Mouse (Mus musculus) heart, embryonic 16.5 days (tissue): ENCODE measurements around the gene Nck2. TPM values are rescaled to one million over a fixed set of nuclear protein-coding genes. Genes with fewer than 3 reads are reported as not detected.

ENCODE experiments used
- ATAC-seq: fragments of 200-750 bp; cut with Nextera tagmentation; replicated peaks from 2 replicates; pipeline ENCODE4 v1.8.0; 2017; ENCODE audit warnings: moderate number of reproducible peaks; ENCODE audit not compliant: insufficient read depth, low FRiP score; ENCODE audit errors: extremely low read depth
- H3K27ac ChIP-seq: fragments of 300-500 bp; sonication (generic); 2 replicates; pipeline ENCODE4 v1.5.1; 2014; ENCODE audit warnings: mild to moderate bottlenecking, low read length, control low read depth, moderate library complexity
- H3K27me3 ChIP-seq: fragments of 300-500 bp; sonication (generic); 2 replicates; pipeline ENCODE4 v1.6.1; 2014; ENCODE audit warnings: low read length, mixed read lengths; ENCODE audit not compliant: control insufficient read depth, insufficient read depth
- H3K36me3 ChIP-seq: fragments of 300-500 bp; sonication (generic); 2 replicates; pipeline ENCODE4 v1.6.1; 2014; ENCODE audit not compliant: control insufficient read depth, insufficient read depth
- H3K4me1 ChIP-seq: fragments of 300-500 bp; sonication (generic); 2 replicates; pipeline ENCODE4 v1.6.1; 2014; ENCODE audit warnings: low read length, mixed read lengths; ENCODE audit not compliant: control insufficient read depth, insufficient read depth
- H3K4me2 ChIP-seq: fragments of 300-500 bp; sonication (generic); 2 replicates; pipeline ENCODE4 v1.6.1; 2014; ENCODE audit warnings: low read depth, mild to moderate bottlenecking, control low read depth, low read length
- H3K4me3 ChIP-seq: fragments of 300-500 bp; sonication (generic); 2 replicates; pipeline ENCODE4 v1.5.1; 2014; ENCODE audit warnings: mild to moderate bottlenecking, control low read depth, low read length
- H3K9ac ChIP-seq: fragments of 300-500 bp; sonication (generic); 2 replicates; pipeline ENCODE4 v1.6.1; 2014; ENCODE audit warnings: low read length, control low read depth
- H3K9me3 ChIP-seq: fragments of 300-500 bp; sonication (generic); replicated peaks from 2 replicates; pipeline ENCODE4 v1.6.1; 2016; ENCODE audit warnings: low read length; ENCODE audit not compliant: control insufficient read depth
- WGBS: fragments of 180-500 bp; shearing (Covaris S2); extraction: QIAGEN DNeasy Blood & Tissue Kit; methylation state at CpG from one replicate; pipeline ENCODE4 v1.1.7; 2014; 5-methylcytosine and 5-hydroxymethylcytosine counted together
- polyA plus RNA-seq: library from polyadenylated mRNA; unstranded; fragments of >200 nt; fragmentation: Nextera tagmentation; extraction: Ambion mirVana; gene quantifications from 2 replicates; pipeline ENCODE4 v1.2.1, GENCODE M21; 2015

Gene Nck2
- polyA plus RNA-seq, 1 experiment from 2014 or later = 31.2 TPM

DNA sequence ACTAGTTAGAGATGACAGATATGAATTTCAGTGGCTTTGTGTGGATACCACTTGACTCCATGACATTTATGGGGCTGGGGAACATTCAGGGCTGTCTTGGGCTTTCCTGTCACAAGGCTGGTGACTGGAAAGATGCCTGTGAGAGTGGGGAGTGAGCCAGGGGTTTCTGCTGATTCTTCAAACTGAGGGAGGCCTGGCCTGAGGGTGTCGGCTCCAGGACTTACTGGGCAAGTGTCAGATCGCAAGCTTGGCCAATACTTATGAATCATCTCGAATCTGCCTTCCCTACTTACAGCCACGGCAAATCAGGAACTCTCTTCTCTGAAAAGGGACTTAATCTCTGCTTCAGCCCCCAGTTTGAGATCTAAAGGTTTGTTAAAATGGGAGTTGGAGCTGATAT is 18.3 kb downstream of the Nck2 start:
- no peaks in the 10 kb centered on the region for H3K36me3 ChIP-seq
- H3K9me3 ChIP-seq = no peaks in the 10 kb centered on the region
- ATAC-seq = no peak
- WGBS = 50% methylated on average over 4 of the region's 4 CpGs
- H3K4me1 ChIP-seq = peaks cover 42% of the 10 kb centered on the region
- no peak overlapping the region for H3K27ac ChIP-seq
- no peak overlapping the region for H3K4me2 ChIP-seq
- H3K27me3 ChIP-seq = no peaks in the 10 kb centered on the region
- no peak overlapping the region for H3K9ac ChIP-seq
- H3K4me3 ChIP-seq = no peak overlapping the region

- Histone ChIP-seq H3K9me3 (no peaks in the 10 kb centered on the region), H3K9ac (no peak overlapping the region), H3K27ac (peak overlapping the region; percentile 24; the same call in 1 of the 2 replicates), H3K27me3 (no peaks in the 10 kb centered on the region), H3K4me1 (peaks cover 53% of the 10 kb centered on the region), H3K4me2 (no peak overlapping the region), H3K36me3 (no peaks in the 10 kb centered on the region), H3K4me3 (no peak overlapping the region)
- 65% methylated on average over 11 of the region's 11 CpGs for WGBS
- no peak for ATAC-seq
Observed at GRCm38 (mm10) chr1:43463941-43464682, 19.7 kb downstream of the Nck2 start.

GRCm38 (mm10) chr1:43464976-43465375 is 20.6 kb downstream of the Nck2 start:
- ATAC-seq = no peak
- H3K27ac ChIP-seq = 0 out of 2 replicates have a peak overlapping the region, but pooled peaks have one; percentile 3
- H3K4me2 ChIP-seq = no peak overlapping the region
- no peak overlapping the region for H3K9ac ChIP-seq
- no peaks in the 10 kb centered on the region for H3K27me3 ChIP-seq
- H3K36me3 ChIP-seq = no peaks in the 10 kb centered on the region
- no peaks in the 10 kb centered on the region for H3K9me3 ChIP-seq
- no peak overlapping the region for H3K4me3 ChIP-seq
- peaks cover 58% of the 10 kb centered on the region for H3K4me1 ChIP-seq

DNA sequence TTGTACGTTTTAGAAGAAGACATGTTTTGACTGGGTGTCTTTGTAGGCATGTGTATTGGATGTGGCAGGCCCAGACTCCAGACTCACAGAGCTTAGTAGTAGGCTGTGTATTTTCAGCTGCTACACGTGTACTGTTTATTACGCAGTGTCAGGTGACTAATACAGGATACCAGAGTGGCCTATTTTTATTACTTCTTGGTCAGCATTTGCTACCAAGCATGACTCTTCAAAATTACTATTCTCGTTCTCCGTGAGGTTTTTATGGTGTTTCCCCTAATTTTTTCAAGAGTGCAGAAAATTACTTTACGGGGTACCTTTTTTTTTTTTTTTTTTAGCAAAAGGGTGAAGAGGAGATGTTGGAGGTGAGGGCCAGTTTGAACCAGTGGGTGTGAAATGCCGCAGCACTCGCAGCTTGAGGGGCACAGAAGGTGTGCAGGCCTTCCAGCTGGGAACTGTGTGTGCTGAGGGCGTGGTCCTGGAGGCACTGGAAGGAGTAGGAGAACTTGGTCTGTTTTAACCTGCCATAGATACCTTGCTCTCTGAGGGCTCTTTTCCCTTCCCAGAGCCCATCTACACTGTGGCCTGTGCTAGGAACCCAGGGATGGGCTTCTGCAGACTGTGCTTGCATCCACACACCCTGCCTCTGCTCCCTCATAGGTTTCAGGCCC is 21.7 kb downstream of the Nck2 start:
- WGBS = 73% methylated on average over 9 of the region's 9 CpGs
- Histone ChIP-seq H3K4me3 (no peak overlapping the region), H3K27ac (no peak overlapping the region), H3K36me3 (no peaks in the 10 kb centered on the region), H3K27me3 (no peaks in the 10 kb centered on the region), H3K4me1 (peaks cover 59% of the 10 kb centered on the region), H3K9me3 (no peaks in the 10 kb centered on the region), H3K9ac (0 out of 2 replicates have a peak overlapping the region, but pooled peaks have one; percentile 7), H3K4me2 (no peak overlapping the region)
- no peak for ATAC-seq

GRCm38 (mm10) chr1:43467656-43468055 is 23.3 kb downstream of the Nck2 start:
- Histone ChIP-seq H3K4me2 (no peak overlapping the region), H3K27ac (peak overlapping the region; percentile 24; the same call in 1 of the 2 replicates), H3K9ac (no peak overlapping the region), H3K4me3 (no peak overlapping the region), H3K27me3 (no peaks in the 10 kb centered on the region), H3K4me1 (peaks cover 60% of the 10 kb centered on the region), H3K9me3 (no peaks in the 10 kb centered on the region), H3K36me3 (no peaks in the 10 kb centered on the region)
- WGBS = 76% methylated on average over 8 of the region's 8 CpGs
- no peak for ATAC-seq

DNA sequence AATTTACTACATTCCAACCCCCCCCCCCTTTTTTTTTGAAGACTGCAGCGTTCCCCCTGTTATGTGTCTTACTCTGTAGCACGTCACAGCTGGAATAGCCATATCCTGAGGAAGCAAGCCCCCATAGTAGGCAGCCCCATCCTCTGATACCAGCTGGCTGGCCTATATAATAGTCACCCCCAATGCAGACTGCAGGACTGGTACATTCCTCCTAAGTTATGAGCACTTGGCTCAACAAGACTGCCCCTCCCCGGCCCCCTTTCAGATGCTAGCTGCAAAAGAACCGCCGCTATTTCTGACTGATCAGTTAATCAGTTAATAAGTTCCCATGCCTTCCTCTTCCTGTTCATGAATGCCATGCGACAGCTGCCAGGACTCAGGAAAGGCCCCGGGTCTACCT is 23.8 kb downstream of the Nck2 start:
- Histone ChIP-seq H3K4me1 (peaks cover 55% of the 10 kb centered on the region), H3K4me3 (no peak overlapping the region), H3K27me3 (no peaks in the 10 kb centered on the region), H3K9me3 (no peaks in the 10 kb centered on the region), H3K27ac (no peak overlapping the region), H3K36me3 (no peaks in the 10 kb centered on the region), H3K9ac (no peak overlapping the region), H3K4me2 (no peak overlapping the region)
- ATAC-seq = no peak
- WGBS = 48% methylated on average over 7 of the region's 7 CpGs

- no peak for ATAC-seq
- H3K9me3 ChIP-seq = no peaks in the 10 kb centered on the region
- peak overlapping the region; percentile 49 for H3K27ac ChIP-seq
- H3K27me3 ChIP-seq = no peaks in the 10 kb centered on the region
- H3K36me3 ChIP-seq = no peaks in the 10 kb centered on the region
- H3K9ac ChIP-seq = 0 out of 2 replicates have a peak overlapping the region, but pooled peaks have one; percentile 5
- H3K4me2 ChIP-seq = no peak overlapping the region; the same call in 1 of the 2 replicates
- peaks cover 53% of the 10 kb centered on the region for H3K4me1 ChIP-seq
- no peak overlapping the region for H3K4me3 ChIP-seq
- WGBS = 50% methylated on average over 3 of the region's 3 CpGs
Observed at GRCm38 (mm10) chr1:43468978-43469377, 24.6 kb downstream of the Nck2 start.

- H3K4me1 ChIP-seq = peaks cover 55% of the 10 kb centered on the region
- no peak overlapping the region for H3K4me2 ChIP-seq
- no peaks in the 10 kb centered on the region for H3K27me3 ChIP-seq
- H3K4me3 ChIP-seq = no peak overlapping the region
- no peaks in the 10 kb centered on the region for H3K9me3 ChIP-seq
- no peaks in the 10 kb centered on the region for H3K36me3 ChIP-seq
- H3K9ac ChIP-seq = no peak overlapping the region
- 74% methylated on average over 10 of the region's 10 CpGs for WGBS
- no peak overlapping the region for H3K27ac ChIP-seq
- no peak for ATAC-seq
Observed at GRCm38 (mm10) chr1:43470421-43471179, 26.2 kb downstream of the Nck2 start.
